Mouse (Mus musculus) testis, adult 2 months (tissue): ENCODE results near the gene Dusp3. TPM values are rescaled to one million over a fixed set of nuclear protein-coding genes. Genes with fewer than 3 reads are reported as not detected.
A peak's percentile ranks its signal among the peaks of the same experiment; 100 is the strongest.

Source experiments
- H3K27ac ChIP-seq: fragments of 200-500 bp; 2 replicates; pipeline ENCODE4 v1.5.1; 2012; ENCODE audit warnings: low read depth, low read length; ENCODE audit not compliant: control insufficient read depth, insufficient read depth
- H3K27me3 ChIP-seq: fragments of 200-500 bp; 2 replicates; pipeline ENCODE4 v1.6.1; 2012; ENCODE audit warnings: mild to moderate bottlenecking, low read length, moderate library complexity; ENCODE audit not compliant: control insufficient read depth, insufficient read depth
- H3K36me3 ChIP-seq: fragments of 200-500 bp; 2 replicates; pipeline ENCODE4 v1.6.1; 2012; ENCODE audit warnings: mild to moderate bottlenecking, low read length; ENCODE audit not compliant: control insufficient read depth, insufficient read depth
- H3K4me1 ChIP-seq: fragments of 200-500 bp; 2 replicates; pipeline ENCODE4 v1.6.1; 2012; ENCODE audit warnings: low read length; ENCODE audit not compliant: control insufficient read depth, insufficient read depth
- H3K4me3 ChIP-seq: fragments of 200-500 bp; 2 replicates; pipeline ENCODE4 v1.5.1; 2012; ENCODE audit warnings: low read depth, mild to moderate bottlenecking, low read length, moderate library complexity, mixed read lengths; ENCODE audit not compliant: control insufficient read depth
- CTCF ChIP-seq: fragments of 200-500 bp; IDR thresholded peaks from 2 replicates; pipeline ENCODE4 v1.5.1; 2012; ENCODE audit warnings: low read depth, mild to moderate bottlenecking, inconsistent platforms, low read length, moderate library complexity; ENCODE audit not compliant: control insufficient read depth, insufficient read depth, insufficient replicate concordance
- POLR2A ChIP-seq: fragments of 200-500 bp; IDR thresholded peaks from 2 replicates; pipeline ENCODE4 v1.6.1; 2012; ENCODE audit warnings: low read depth, mild to moderate bottlenecking, inconsistent platforms, low read length, moderate library complexity; ENCODE audit not compliant: control insufficient read depth
- polyA plus RNA-seq: library from polyadenylated mRNA; depleted of rRNA; stranded (reverse); fragments of >200 nt; gene quantifications from 2 replicates; pipeline ENCODE4 v1.2.3, GENCODE M21; 2012; rRNA removed

Gene Dusp3
- 249 and 266 TPM in 2 replicates for polyA plus RNA-seq

DNA sequence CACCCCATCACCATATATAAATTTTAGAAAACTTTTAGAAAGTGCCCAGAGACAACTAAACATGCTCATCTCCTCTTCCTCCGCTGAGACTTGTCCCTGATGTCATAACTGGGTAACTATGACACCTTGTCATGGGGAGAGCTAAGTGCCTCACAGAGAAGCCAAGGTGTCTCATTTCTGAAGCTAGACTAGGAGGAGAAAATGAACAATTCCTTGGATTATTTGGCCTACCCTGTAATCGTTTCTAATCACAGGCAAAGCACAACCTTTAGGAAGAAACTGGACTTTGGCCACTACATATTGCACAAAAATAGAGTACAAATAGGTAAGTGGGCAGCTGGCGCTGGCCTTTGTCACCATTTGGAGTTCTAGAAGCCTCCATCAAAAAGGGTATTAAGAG lies at the start of gene Dusp3:
TSS of gene Dusp3 (minus strand) at position 101 of the 400 bp plus-strand sequence.
- Histone ChIP-seq H3K27me3 (no peaks in the 10 kb centered on the region), H3K36me3 (no peaks in the 10 kb centered on the region), H3K27ac (peak within 1 kb of the TSS; percentile 47; the same call in 1 of the 2 replicates), H3K4me3 (peak within 1 kb of the TSS; percentile 87), H3K4me1 (peaks cover 12% of the 10 kb centered on the region)
- TF ChIP-seq POLR2A (no peak), CTCF (no peak)

DNA sequence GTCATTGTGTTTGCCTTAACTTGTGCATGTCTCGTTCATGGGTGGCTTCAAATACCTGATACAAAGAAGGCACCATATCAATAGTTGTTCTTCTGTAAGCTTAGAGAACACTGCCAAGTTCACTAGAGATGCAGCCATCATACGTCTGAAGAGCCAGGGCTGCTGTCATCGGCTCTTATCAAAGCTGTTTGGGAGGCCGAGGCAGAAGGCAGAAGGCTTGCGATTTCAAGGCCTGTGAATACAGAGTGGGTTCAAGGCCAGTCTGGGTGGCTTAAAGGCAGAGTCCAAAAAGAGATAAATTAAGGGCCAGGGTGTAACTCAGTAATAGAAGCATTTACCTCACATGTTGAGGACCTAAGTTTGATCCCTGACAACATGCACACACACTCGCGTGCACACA lies 49.5 kb upstream of the Dusp3 start:
- Histone ChIP-seq H3K27me3 (no peaks in the 10 kb centered on the region), H3K4me3 (no peak overlapping the region), H3K4me1 (no peaks in the 10 kb centered on the region), H3K36me3 (no peaks in the 10 kb centered on the region), H3K27ac (no peak overlapping the region)
- TF ChIP-seq POLR2A (no peak), CTCF (no peak)

DNA sequence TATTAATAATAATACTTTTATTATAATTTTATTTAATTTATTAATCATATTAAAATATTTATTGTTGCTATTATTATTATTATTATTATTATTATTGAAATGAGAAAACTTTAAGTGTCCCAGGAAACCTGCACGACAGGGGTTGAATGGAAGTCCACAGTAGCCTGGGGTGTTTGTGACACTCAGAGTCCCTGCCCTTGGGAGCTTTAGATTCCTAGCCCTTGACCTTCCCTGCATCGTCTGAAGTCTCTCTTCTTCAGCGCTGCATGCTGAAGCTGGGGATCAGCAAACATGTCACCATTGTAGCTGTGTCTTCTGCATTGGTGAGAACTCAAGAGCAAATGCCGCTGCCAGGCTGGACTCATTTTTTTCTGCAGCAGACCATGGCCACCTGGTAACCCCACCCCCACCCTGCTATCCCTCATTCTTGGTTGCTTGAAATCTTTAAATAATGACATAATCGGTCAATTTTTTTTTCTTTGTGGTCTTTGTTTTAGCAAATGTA lies 48.7 kb upstream of the Dusp3 start:
- TF ChIP-seq CTCF: no peak
- no peak for TF ChIP-seq POLR2A
- Histone ChIP-seq H3K27me3 (no peaks in the 10 kb centered on the region), H3K4me1 (no peaks in the 10 kb centered on the region), H3K4me3 (no peak overlapping the region), H3K27ac (no peak overlapping the region), H3K36me3 (no peaks in the 10 kb centered on the region)

DNA sequence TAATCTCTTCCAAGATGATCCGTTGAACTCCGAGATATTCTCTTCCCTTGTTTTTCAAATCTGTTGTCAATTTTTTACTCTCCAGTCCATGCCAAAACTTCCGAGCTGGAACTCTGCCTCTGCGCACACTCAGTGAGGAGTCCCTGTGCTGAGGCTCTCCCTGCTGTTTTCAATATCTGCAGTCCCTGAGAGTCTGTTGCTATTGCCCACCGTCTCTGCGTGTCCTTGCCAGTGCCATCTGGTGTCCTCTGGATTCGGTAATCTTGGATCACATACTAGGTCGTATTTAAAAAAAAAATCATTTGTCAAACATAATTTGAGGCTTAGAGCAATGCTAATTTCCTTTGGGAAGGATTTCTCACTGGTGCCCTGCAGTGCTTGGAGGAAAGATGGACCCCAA lies 48.1 kb upstream of the Dusp3 start:
- H3K27me3 ChIP-seq: no peaks in the 10 kb centered on the region
- no peak for TF ChIP-seq CTCF
- no peak for TF ChIP-seq POLR2A
- H3K36me3 ChIP-seq: no peaks in the 10 kb centered on the region
- no peak overlapping the region for H3K27ac ChIP-seq
- no peaks in the 10 kb centered on the region for H3K4me1 ChIP-seq
- no peak overlapping the region for H3K4me3 ChIP-seq

DNA sequence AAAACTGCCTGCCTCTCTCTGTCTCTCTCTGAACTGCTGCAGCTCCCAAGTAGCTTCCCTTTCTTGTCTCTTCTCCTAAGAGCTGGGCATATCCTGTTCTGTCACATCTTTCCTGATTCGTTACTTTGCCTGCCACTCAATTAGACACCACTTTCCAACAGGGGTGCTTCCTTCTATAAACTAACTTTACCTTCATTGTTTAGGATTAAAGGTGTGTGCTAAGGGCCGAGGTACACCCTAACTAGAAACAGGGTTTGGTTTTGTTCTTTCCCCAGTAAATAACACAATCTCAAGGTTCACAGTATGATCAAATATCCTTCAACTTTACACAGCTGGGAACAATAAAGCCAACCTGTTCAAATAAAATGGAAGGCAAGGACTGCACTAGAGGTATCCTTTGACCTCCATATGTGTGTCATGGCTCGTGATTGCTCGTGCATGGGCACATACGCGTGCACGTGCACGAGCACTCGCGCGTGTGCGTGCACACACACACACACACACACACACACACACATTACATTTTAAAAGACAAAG lies 46.3 kb upstream of the Dusp3 start:
- no peak overlapping the region for H3K27ac ChIP-seq
- no peaks in the 10 kb centered on the region for H3K36me3 ChIP-seq
- no peaks in the 10 kb centered on the region for H3K4me1 ChIP-seq
- H3K4me3 ChIP-seq: no peak overlapping the region
- no peaks in the 10 kb centered on the region for H3K27me3 ChIP-seq
- TF ChIP-seq CTCF (no peak), POLR2A (no peak)

DNA sequence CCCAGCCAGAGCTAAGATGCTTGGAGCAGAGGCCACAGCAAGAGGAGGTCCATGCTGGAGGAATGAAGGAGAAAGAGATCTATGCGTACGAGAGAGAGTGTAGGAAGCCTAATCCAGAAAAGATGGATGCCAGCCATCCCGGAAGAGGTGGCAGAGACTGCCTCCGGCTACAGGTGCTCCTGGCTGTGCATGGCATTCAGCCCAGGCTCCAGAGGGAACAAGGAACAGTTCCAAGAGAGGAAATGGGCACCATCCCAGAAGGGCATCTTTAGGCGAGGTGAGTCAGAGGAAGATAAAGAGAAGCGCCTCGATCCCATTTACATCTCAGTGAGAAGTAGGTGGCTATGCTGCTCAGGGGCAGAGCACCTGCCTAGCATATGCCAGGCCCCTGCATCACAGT lies 44.3 kb upstream of the Dusp3 start:
- TF ChIP-seq POLR2A (no peak), CTCF (no peak)
- Histone ChIP-seq H3K27me3 (no peaks in the 10 kb centered on the region), H3K27ac (no peak overlapping the region), H3K36me3 (no peaks in the 10 kb centered on the region), H3K4me1 (peaks cover 9% of the 10 kb centered on the region), H3K4me3 (no peak overlapping the region)

DNA sequence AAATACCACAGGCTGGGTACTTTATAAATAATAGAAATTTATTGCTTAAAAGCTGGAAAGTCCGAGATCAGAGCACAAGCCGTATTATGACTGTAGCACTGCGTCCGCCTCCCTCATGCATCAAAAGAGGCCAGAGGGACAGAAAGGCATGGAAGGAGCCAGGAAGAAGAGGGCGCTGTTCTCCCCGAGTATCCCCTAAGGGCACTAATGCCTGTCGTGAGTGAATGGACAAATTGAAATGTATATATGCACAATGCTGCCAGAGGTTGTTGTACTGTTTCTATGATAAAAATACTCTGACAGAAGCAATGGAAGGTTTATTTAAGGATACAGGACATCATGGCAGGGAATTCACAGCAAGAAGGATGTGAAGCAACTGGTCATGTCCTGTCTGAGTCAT lies 43.2 kb upstream of the Dusp3 start:
- Histone ChIP-seq H3K27me3 (no peaks in the 10 kb centered on the region), H3K27ac (no peak overlapping the region), H3K4me3 (no peak overlapping the region), H3K4me1 (peaks cover 10% of the 10 kb centered on the region), H3K36me3 (no peaks in the 10 kb centered on the region)
- TF ChIP-seq CTCF (no peak), POLR2A (no peak)
